Mouse (Mus musculus) bone marrow macrophage, adult 2 months (primary cell): ENCODE results near the gene Tle2.

Experiments used
- CTCF ChIP-seq: IDR thresholded peaks from 2 replicates; pipeline ENCODE4 v1.5.1; 2012; ENCODE audit warnings: low read depth, mild to moderate bottlenecking, low read length, moderate library complexity
- POLR2A ChIP-seq: IDR thresholded peaks from 2 replicates; pipeline ENCODE4 v1.6.1; 2012; ENCODE audit warnings: mild to moderate bottlenecking, low read depth, low read length, borderline replicate concordance

DNA sequence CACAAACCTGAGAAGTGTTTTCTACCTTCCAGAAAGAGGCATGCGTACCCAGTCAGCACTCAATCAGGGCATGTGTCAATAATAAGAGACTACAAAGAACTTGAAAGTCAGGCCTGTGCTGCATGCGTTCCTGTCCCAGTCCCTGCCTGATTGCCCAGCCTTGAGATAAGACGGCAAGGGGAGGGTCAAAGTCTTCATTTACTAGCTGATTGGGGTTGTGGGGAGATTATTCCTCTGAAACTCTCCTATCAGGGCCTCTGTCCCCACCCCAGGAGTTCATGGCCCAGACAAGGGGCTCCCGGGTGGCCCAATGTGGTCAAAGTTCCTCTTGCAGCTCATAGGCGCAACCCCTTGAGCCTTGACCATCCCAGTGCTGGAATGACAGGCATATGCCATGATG, 28.0 kb upstream of the Tle2 start:
- TF ChIP-seq CTCF = no peak
- TF ChIP-seq POLR2A = no peak
